Mouse (Mus musculus) left cerebral cortex, postnatal 10 days (tissue): ENCODE results near the gene Hbq1a. TPM values are rescaled to one million over a fixed set of nuclear protein-coding genes. Genes with fewer than 3 reads are reported as not detected.
A peak's percentile ranks its signal among the peaks of the same experiment; 100 is the strongest.
"Not testable (repeated sequence)": the region's sequence is repeated elsewhere in the genome, so short reads cannot be mapped to it uniquely, and the experiment has no call there.

Experiments
- DNase-seq, 2 experiments: peaks; one replicate each; pipeline ENCODE4 v3.0.0; 2021 to 2022; ENCODE audit warnings: low spot score in 2 of 2, mixed read lengths in 1 of 2; ENCODE audit errors: extremely low spot score in 1 of 2
- intact Hi-C: fragments of 180-260 bp; cut with DNase I; formaldehyde crosslinking; loops from one replicate; pipeline ENCODE4 v1.15.1; 2025
- total RNA-seq, 2 experiments: library from RNA; stranded (reverse); gene quantifications; 2 replicates each; pipeline ENCODE4 v1.2.3; 2021

The Hbq1a gene
- total RNA-seq, 2 experiments from 2014 or later: 1.9 to 2.1 TPM

DNA sequence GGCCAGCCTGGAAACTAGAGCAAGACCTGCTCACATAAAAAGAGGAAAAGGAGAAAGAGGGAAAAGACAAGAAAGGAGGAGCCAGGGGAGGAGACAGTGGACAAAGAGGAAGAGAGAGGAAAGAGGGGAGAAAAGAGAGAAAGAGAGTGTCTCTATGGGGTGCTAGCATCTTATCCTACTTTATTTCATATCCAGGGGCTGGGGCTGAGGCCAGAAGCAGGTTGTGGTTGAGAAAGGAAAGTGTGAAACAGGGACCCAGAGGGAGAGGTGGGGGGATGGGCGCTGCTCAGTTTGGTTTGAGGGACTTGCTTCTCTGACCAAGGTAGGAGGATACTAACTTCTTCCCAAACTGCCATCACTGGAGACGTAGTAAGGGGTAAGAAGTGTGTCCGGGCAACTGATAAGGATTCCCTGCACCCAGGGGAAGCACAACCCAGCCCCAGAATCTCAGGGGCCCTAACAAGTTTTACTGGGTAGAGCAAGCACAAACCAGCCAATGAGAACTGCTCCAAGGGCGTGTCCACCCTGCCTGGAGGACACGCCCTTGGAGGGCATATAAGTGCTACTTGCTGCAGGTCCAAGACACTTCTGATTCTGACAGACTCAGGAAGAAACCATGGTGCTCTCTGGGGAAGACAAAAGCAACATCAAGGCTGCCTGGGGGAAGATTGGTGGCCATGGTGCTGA lies 16.6 kb upstream of the Hbq1a start, which contains the start of gene Hba-a1:
Gene Hba-a1, plus strand, starts transcription at position 421 of the 687 bp plus-strand sequence.
- DNase-seq, intact Hi-C loops: not testable (repeated sequence)

GRCm38 (mm10) chr11:32284582-32284981 lies 15.3 kb upstream of the Hbq1a start:
- intact Hi-C loops, DNase-seq: not testable (repeated sequence)

DNA sequence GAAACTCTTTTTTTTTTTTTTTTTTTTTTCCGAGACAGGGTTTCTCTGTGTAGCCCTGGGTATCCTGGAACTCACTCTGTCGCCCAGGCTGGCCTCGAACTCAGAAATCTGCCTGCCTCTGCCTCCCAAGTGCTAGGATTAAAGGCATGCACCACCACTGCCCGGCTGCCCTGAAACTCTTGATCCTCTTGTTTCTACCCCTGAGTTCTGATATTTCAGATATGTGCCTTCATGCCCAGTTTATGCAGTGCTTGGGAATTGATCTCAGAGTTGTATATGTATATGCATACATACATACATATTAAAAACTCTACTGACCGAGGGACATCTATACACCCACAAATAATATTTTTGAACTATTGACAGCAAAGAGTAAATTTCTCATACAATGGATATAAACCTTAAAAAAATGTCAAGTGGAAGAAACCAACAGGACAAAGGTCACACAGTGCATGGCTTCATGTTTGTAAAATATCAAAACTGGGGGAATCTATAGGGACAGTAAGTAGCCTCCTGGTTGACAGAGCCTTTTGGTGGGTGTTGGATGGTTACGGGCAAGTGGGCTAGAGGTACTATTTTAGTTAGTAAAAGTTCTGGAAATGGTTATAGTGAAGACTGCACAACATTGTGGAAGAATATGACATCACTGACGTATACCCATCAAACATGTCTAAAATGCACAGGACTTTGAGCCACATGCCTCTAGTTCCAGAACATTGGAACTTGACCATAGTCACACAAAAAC lies 14.7 kb upstream of the Hbq1a start:
- intact Hi-C loops: loop anchor here (5.0 kb wide), 1 partner anchor 103 kb away; no protein-coding TSS in a partner anchor
- DNase-seq: no peak

DNA sequence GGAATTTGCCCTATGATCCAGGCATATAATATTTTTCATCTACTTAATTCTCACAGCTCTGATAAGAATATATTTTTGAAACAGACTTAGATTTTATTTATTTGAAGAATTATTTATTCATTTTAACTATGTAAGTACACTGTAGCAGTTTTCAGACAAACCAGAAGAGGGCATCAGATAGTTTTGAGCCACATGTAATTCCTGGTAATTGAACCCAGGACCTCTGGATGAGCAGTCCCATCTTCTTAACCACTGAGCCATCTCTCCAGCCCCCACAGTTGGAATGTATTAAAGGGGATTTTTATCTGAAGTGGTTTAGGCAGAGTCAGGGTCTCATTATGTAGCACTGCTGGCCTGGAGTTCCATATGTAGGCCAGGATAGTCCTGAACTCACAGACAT lies 14.0 kb upstream of the Hbq1a start:
- intact Hi-C loops: loop anchor here (5.0 kb wide), 1 partner anchor 104 kb away; no protein-coding TSS in a partner anchor
- DNase-seq: not testable (repeated sequence)

DNA sequence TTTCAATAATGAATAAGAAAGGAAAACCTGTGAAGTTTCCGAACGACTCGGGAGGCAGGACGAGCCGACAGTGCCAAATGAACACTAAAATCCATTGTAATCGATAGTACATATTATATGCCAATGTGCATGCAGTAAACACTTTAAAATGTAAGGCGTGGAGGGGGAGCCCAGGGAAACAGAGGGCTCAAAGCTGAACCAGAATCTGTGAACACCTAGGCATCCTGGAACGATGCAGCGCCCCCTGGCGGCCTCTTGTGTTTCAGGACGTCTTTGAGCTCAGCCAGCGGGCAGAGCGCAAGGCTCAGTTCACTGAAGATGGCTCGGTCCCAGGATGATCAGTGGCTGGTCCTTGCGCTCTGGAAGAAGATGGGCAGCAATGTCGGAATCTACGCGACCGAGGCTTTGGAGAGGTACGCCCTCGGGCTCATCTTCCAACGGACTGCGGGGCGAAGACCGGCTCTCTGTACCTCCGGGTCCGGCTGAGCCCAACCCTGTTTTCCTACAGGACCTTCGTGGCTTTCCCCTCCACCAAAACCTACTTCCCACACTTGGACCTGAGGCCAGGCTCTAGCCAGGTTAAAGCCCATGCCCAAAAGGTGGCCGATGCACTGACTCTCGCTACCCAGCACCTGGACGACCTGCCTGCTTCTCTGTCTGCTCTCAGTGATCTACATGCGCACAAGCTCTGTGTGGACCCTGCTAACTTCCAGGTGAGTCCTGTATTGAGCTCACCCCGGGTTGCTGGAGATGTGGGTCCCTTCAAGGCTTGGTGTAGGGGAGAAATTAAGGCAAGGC lies 13.0 kb upstream of the Hbq1a start, which contains the start of gene Hbq1b:
Gene Hbq1b, plus strand, starts transcription at position 271 of the 798 bp plus-strand sequence.
- intact Hi-C loops: loop anchor here (5.0 kb wide), 1 partner anchor 105 kb away; no protein-coding TSS in a partner anchor
- DNase-seq: peak; percentile 79 to 80

- intact Hi-C loops: loop anchor here (5.0 kb wide), 1 partner anchor 105 kb away; no protein-coding TSS in a partner anchor
Measured at GRCm38 (mm10) chr11:32287493-32287825, 12.4 kb upstream of the Hbq1a start.

GRCm38 (mm10) chr11:32292819-32293218 lies 7.0 kb upstream of the Hbq1a start:
- DNase-seq, intact Hi-C loops: not testable (repeated sequence)

More at GRCm38 (mm10) chr11:32287493-32287825, 12.4 kb upstream of the Hbq1a start:
- no peak for DNase-seq

DNA sequence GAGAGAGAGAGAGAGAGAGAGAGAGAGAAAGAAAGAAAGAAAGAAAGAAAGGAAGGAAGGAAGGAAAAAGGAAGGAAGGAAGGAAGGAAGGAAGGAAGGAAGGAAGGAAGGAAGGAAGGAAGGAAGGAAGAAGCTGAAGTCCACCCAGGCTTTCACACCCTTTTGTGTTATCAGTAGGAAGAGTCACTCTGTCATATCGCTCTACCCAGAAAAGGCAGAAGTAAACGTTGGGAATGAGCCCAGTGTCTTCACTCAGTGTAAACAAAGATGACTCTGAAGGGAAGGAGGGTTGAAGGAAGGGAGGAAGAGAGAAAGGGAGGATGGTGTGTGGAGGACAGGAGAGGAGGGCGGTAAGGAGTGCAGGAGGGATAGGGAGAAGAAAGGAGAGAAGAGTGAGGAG lies 6.4 kb upstream of the Hbq1a start:
- DNase-seq, intact Hi-C loops: not testable (repeated sequence)

DNA sequence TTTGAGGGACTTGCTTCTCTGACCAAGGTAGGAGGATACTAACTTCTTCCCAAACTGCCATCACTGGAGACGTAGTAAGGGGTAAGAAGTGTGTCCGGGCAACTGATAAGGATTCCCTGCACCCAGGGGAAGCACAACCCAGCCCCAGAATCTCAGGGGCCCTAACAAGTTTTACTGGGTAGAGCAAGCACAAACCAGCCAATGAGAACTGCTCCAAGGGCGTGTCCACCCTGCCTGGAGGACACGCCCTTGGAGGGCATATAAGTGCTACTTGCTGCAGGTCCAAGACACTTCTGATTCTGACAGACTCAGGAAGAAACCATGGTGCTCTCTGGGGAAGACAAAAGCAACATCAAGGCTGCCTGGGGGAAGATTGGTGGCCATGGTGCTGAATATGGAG lies 3.7 kb upstream of the Hbq1a start, which contains the start of gene Hba-a2:
Gene Hba-a2, plus strand, starts transcription at position 287 of the 400 bp plus-strand sequence.
- DNase-seq, intact Hi-C loops: not testable (repeated sequence)

- DNase-seq, intact Hi-C loops: not testable (repeated sequence)
Measured at GRCm38 (mm10) chr11:32297417-32297816, 2.5 kb upstream of the Hbq1a start.

GRCm38 (mm10) chr11:32297866-32298531 lies 1.9 kb upstream of the Hbq1a start:
- intact Hi-C loops: no loop called here
- DNase-seq: no peak

DNA sequence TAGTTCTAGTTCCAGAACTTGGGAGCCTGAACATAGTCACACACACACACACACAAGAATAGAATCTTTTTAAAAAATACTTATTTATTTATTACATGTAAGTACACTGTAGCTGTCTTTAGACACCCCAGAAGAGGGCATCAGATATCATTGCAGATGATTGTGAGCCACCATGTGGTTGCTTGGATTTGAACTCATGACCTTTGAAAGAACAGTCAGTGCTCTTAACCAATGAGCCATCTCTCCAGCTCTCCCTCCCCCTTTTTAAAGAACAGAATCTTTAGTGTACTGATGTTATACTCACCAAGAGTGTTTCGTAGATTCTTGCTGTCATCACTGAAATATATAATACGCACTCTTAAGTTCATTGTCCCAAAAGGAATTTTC lies 1.3 kb upstream of the Hbq1a start:
- DNase-seq: no peak
- intact Hi-C loops: no loop called here

- intact Hi-C loops: no loop called here
- no peak for DNase-seq
Measured at GRCm38 (mm10) chr11:32300279-32301267, 704 bp downstream of the Hbq1a start.

DNA sequence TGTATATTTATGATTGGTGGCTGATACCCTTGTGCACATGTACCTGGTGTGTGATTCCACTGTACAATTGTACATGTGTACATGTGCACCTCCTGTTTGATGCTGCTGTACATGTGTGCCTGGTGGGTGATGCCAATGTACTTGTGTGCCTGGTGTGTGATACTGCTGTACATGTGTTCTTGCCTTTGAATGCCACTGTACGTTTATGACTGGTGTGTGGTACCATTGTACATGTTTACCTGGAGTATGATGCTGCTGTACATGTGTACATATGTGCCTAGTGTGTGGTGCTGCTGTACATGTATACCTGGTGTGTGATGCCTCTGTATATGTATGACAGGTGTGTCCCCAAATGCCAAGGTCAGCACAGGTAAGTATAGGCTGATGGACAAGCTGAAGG lies 1.6 kb downstream of the Hbq1a start:
- intact Hi-C loops: no loop called here
- DNase-seq: no peak

GRCm38 (mm10) chr11:32302824-32303419 lies 3.1 kb downstream of the Hbq1a start:
- peak in 1 of 2 experiments; percentile 31 for DNase-seq
- intact Hi-C loops: no loop called here

DNA sequence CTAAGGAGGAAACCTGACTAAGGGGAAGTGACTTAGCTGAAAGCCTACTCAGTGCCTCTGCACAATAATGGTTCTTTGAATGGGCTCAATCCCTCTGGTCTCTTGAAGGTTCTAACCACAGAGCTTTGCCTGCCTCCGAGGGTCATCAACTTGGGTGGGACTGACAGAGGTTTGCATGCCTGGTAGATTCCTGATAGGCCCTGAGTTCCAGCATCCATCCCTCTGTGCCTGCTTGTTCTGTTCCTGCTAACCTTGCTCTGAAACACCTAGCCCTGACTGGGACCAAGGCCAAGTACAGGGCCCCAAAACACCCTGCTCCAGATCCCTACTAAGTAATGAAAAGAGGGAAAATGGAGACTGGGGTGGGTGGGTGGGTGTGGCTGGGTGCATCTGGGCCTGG lies 3.6 kb downstream of the Hbq1a start:
- DNase-seq: no peak

DNA sequence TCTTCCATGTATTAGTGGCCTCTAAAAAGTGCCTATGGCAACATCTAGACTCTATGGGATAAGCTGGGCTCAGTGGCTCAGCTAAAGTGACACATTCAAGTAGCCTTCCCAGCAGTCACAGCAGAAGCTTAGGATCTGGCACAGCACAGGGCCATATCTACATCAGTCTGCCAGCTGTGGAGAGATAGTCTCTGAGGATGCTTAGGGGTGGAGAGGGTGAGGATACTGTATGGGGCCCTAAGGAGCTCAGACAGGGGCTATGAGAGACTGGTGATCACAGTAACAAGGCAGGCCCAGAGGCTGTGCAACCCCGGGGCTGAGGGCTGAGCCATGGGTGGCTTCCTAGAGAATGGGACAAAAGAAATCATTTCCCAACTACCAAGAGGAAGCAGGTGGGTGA lies 7.1 kb downstream of the Hbq1a start:
- no peak for DNase-seq
- intact Hi-C loops: no loop called here

More for the DNA sequence above, 3.6 kb downstream of the Hbq1a start:
- intact Hi-C loops: no loop called here
